Mouse (Mus musculus) CH12.LX (cell line): ENCODE results near the gene Atp8a2. TPM values are rescaled to one million over a fixed set of nuclear protein-coding genes. Genes with fewer than 3 reads are reported as not detected.

Experiments used
- DNase-seq: peaks from one replicate; pipeline ENCODE4 v3.0.0-alpha.2; 2013; ENCODE audit errors: extremely low read depth
- H3K27ac ChIP-seq: 2 replicates; pipeline ENCODE4 v1.5.1; 2012; ENCODE audit warnings: low read depth, mild to moderate bottlenecking, control low read depth, moderate library complexity; ENCODE audit not compliant: insufficient read depth
- H3K27me3 ChIP-seq: replicated peaks from 2 replicates; pipeline ENCODE3; 2012; ENCODE audit warnings: inconsistent platforms
- H3K36me3 ChIP-seq, 2 experiments: replicated peaks in 1 of 2; 2 replicates each; pipeline versions ENCODE3 to v1.6.1; 2012; ENCODE audit warnings: inconsistent platforms in 1 of 2, low read length in 1 of 2, mild to moderate bottlenecking in 1 of 2, mixed read lengths in 1 of 2, moderate library complexity in 1 of 2; ENCODE audit not compliant: control insufficient read depth in 1 of 2, insufficient read depth in 1 of 2
- H3K4me1 ChIP-seq, 2 experiments: 2 replicates each; pipeline ENCODE4 v1.6.1; 2012; ENCODE audit warnings: inconsistent platforms in 1 of 2, moderate library complexity in 1 of 2; ENCODE audit not compliant: insufficient read depth in 2 of 2, control insufficient read depth in 1 of 2
- H3K4me2 ChIP-seq: 2 replicates; pipeline ENCODE4 v1.6.1; 2012; ENCODE audit warnings: low read depth, mild to moderate bottlenecking, control low read depth; ENCODE audit not compliant: poor library complexity, insufficient read depth, severe bottlenecking
- H3K4me3 ChIP-seq, 3 experiments: fragments of 150-350 bp in 1 of 3; sonication (generic) in 1 of 3; replicated peaks in 1 of 3; 2 replicates each; pipeline versions ENCODE3 to v1.5.1; 2011 to 2012; ENCODE audit warnings: low read depth in 2 of 3, low read length in 2 of 3, mild to moderate bottlenecking in 2 of 3, moderate library complexity in 2 of 3, control low read depth in 1 of 3, improper control_type of control experiment in 1 of 3, inconsistent platforms in 1 of 3, mixed read lengths in 1 of 3; ENCODE audit not compliant: poor library complexity in 1 of 3
- H3K79me2 ChIP-seq: replicated peaks from 2 replicates; pipeline ENCODE4 v1.6.1; 2012; ENCODE audit warnings: mild to moderate bottlenecking, moderate library complexity; ENCODE audit not compliant: control insufficient read depth, poor library complexity, insufficient read depth, severe bottlenecking; ENCODE audit errors: extremely low read depth
- H3K9ac ChIP-seq: 2 replicates; pipeline ENCODE4 v1.6.1; 2012; ENCODE audit warnings: low read depth, mild to moderate bottlenecking, control low read depth, moderate library complexity; ENCODE audit not compliant: insufficient read depth
- H3K9me3 ChIP-seq: replicated peaks from 2 replicates; pipeline ENCODE3; 2012; ENCODE audit warnings: low read length, inconsistent platforms, mixed read lengths
- CHD1 ChIP-seq: IDR thresholded peaks from 2 replicates; pipeline ENCODE4 v1.6.1; 2012; ENCODE audit warnings: low read depth, low read length, improper control_type of control experiment, inconsistent platforms
- ETS1 ChIP-seq: conservative IDR thresholded peaks from 2 replicates; pipeline ENCODE4 v1.6.1; 2012; ENCODE audit warnings: low read depth, mild to moderate bottlenecking, inconsistent platforms, low read length, improper control_type of control experiment, moderate library complexity
- JUN ChIP-seq: IDR thresholded peaks from 2 replicates; pipeline ENCODE4 v1.6.1; 2011; ENCODE audit warnings: low read depth, mild to moderate bottlenecking, low read length, improper control_type of control experiment, moderate library complexity; ENCODE audit not compliant: insufficient read depth
- JUND ChIP-seq: conservative IDR thresholded peaks from 2 replicates; pipeline ENCODE4 v1.6.1; 2011; ENCODE audit warnings: low read depth, low read length, improper control_type of control experiment
- KAT2A ChIP-seq: IDR thresholded peaks from 2 replicates; pipeline ENCODE4 v1.6.1; 2012; ENCODE audit warnings: low read length, improper control_type of control experiment, inconsistent platforms; ENCODE audit not compliant: insufficient replicate concordance
- MXI1 ChIP-seq: IDR thresholded peaks from 2 replicates; pipeline ENCODE4 v1.6.1; 2011; ENCODE audit warnings: mild to moderate bottlenecking, low read depth, low read length, improper control_type of control experiment
- RCOR1 ChIP-seq: conservative IDR thresholded peaks from 2 replicates; pipeline ENCODE4 v1.6.1; 2012; ENCODE audit warnings: low read depth, mild to moderate bottlenecking, inconsistent platforms, low read length, improper control_type of control experiment
- SMC3 ChIP-seq: IDR thresholded peaks from 2 replicates; pipeline ENCODE4 v1.6.1; 2011; ENCODE audit warnings: low read depth, low read length, improper control_type of control experiment
- ZNF384 ChIP-seq: IDR thresholded peaks from 2 replicates; pipeline ENCODE4 v1.6.1; 2012; ENCODE audit warnings: low read depth, low read length, improper control_type of control experiment, inconsistent platforms
- dilution Hi-C: fragments of 300-500 bp; cut with MboI; formaldehyde crosslinking; loops from 2 replicates; pipeline ENCODE4 v1.14.3; 2020; ENCODE audit warnings: low sequenced_read_pairs; ENCODE audit not compliant: extremely low pct_unique_long_range_greater_than_20kb, extremely low pct_ligation_motif_present
- in situ Hi-C: fragments of 300-500 bp; cut with MboI; formaldehyde crosslinking; loops from 3 replicates; pipeline ENCODE4 v1.14.3; 2019; ENCODE audit warnings: low sequenced_read_pairs, low pct_ligation_motif_present, low pct_unique_long_range_greater_than_20kb, mixed read lengths
- polyA plus RNA-seq: library from polyadenylated mRNA; unstranded; fragments of >175 nt; gene quantifications from 2 replicates; pipeline ENCODE4 v1.2.1, GENCODE M21; 2012; ENCODE audit warnings: low read depth; ENCODE audit not compliant: insufficient read length
- total RNA-seq, 2 experiments: library from RNA; depleted of rRNA; stranded (reverse); fragments of 300-350 nt in 1 of 2; fragments of >200 nt in 1 of 2; gene quantifications; 2 replicates each; pipeline ENCODE4 v1.2.3; 2012 to 2014

Atp8a2 gene
- total and polyA plus RNA-seq, 3 experiments, result 0.15 to 0.29 (median 0.21) TPM

- dilution Hi-C loops (no loop called here), in situ Hi-C loops (no loop called here)
- Histone ChIP-seq H3K4me1 (0 out of 4 replicates have a peak, but pooled peaks cover 0 to 2% of the 10 kb centered on the region in 2 experiments), H3K4me2 (no peak overlapping the region), H3K4me3 (no peak overlapping the region), H3K36me3 (no peaks in the 10 kb centered on the region)
- TF ChIP-seq SMC3, result no peak
- TF ChIP-seq MXI1, result no peak
- no peak for TF ChIP-seq KAT2A
- TF ChIP-seq, all 38 proteins: peak for 0
- no peaks in the 10 kb centered on the region for H3K79me2 ChIP-seq
- no peak overlapping the region for H3K9ac ChIP-seq
- H3K27ac ChIP-seq, result no peak overlapping the region
- DNase-seq, result no peak
- H3K9me3 ChIP-seq, result no peaks in the 10 kb centered on the region
- no peaks in the 10 kb centered on the region for H3K27me3 ChIP-seq
Observed at GRCm38 (mm10) chr14:59960214-59960890, 236.6 kb downstream of the Atp8a2 start.

GRCm38 (mm10) chr14:59959723-59960122 is 237.3 kb downstream of the Atp8a2 start:
- H3K79me2 ChIP-seq, result no peaks in the 10 kb centered on the region
- no peaks in the 10 kb centered on the region for H3K9me3 ChIP-seq
- dilution Hi-C loops (no loop called here), in situ Hi-C loops (no loop called here)
- no peak overlapping the region for H3K4me3 ChIP-seq
- no peaks in the 10 kb centered on the region for H3K27me3 ChIP-seq
- H3K9ac ChIP-seq, result no peak overlapping the region
- no peaks in the 10 kb centered on the region for H3K36me3 ChIP-seq
- no peak for DNase-seq
- H3K4me1 ChIP-seq, result 0 out of 4 replicates have a peak, but pooled peaks cover 0 to 2% of the 10 kb centered on the region in 2 experiments
- no peak overlapping the region for H3K27ac ChIP-seq
- TF ChIP-seq RCOR1 (no peak), ETS1 (no peak), ZNF384 (no peak), JUN (no peak), JUND (no peak)
- no peak overlapping the region for H3K4me2 ChIP-seq

GRCm38 (mm10) chr14:59949983-59950382 is 247.0 kb downstream of the Atp8a2 start:
- no peak overlapping the region for H3K4me3 ChIP-seq
- no peak overlapping the region for H3K4me2 ChIP-seq
- H3K36me3 ChIP-seq, result no peaks in the 10 kb centered on the region
- no peaks in the 10 kb centered on the region for H3K79me2 ChIP-seq
- H3K9ac ChIP-seq, result no peak overlapping the region
- in situ Hi-C loops (loop anchor here (5.0 kb wide), 1 partner anchor 343 kb away; no protein-coding TSS in a partner anchor), dilution Hi-C loops (no loop called here)
- no peak for DNase-seq
- H3K27ac ChIP-seq, result no peak overlapping the region
- H3K27me3 ChIP-seq, result no peaks in the 10 kb centered on the region
- H3K4me1 ChIP-seq, result no peaks in the 10 kb centered on the region
- peaks cover 6% of the 10 kb centered on the region for H3K9me3 ChIP-seq
- TF ChIP-seq MXI1 (no peak), CHD1 (no peak)
